Mouse (Mus musculus) erythroblast, adult 5-6 weeks (primary cell): ENCODE measurements around the gene Psat1. TPM values are rescaled to one million over a fixed set of nuclear protein-coding genes. Genes with fewer than 3 reads are reported as not detected.

ENCODE experiments used
- ATAC-seq: replicated peaks from 2 replicates; pipeline ENCODE4 v1.8.0; 2016; ENCODE audit warnings: moderate number of reproducible peaks, mild to moderate bottlenecking, moderate TSS enrichment, inconsistent platforms; ENCODE audit not compliant: poor library complexity, low FRiP score, severe bottlenecking
- total RNA-seq, 2 experiments: library from RNA; stranded (forward) in 1 of 2; stranded (reverse) in 1 of 2; fragments of 150-400 nt in 1 of 2; fragments of 200-764, 138-1000 nt in 1 of 2; gene quantifications; 2 replicates each; pipeline versions ENCODE4 v1.2.3 to v1.2.4; 2015 to 2017; ENCODE audit warnings: low replicate concordance in 2 of 2

The Psat1 gene
- total RNA-seq, 2 experiments from 2014 or later, result 13.7 to 32.5 TPM

DNA sequence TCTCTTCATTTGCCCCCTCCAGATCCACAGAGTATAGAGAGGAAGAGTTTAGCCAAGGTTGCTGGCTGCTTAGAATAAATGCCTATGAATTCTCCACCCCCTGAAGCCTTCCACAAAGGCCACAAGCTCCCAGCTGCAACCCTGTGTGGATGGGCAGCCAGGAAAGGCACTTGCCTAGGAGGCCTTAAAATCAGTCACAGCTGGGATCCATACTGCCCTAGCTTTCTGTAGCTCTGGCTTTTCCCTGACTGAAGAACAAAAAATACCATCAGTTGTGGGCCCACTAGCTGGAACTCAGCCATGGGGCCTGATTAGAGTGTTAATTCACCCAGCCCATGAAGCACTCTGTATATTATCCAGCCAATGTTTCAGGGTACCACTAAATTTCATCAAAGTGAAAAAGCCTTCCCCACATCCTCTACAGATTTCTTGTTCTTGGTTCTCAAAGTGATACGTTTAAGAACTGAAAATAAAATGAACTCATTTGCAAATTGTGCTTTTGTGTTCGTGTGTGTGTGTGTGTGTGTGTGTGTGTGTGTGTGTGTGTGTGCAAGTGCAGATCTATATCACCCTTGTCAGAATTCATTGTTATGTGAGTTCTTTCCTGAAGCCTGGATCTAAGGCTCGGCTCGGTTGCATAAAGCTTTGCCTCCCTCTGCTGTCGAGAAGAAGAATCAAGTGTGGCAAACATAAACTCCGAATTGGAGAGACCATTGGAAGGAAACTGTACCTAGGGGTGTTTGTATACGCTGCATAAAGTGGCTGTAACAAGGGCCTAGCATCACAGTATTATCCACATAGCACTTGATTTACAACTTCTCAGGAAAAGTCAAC lies 78.1 kb downstream of the Psat1 start:
- no peak for ATAC-seq

DNA sequence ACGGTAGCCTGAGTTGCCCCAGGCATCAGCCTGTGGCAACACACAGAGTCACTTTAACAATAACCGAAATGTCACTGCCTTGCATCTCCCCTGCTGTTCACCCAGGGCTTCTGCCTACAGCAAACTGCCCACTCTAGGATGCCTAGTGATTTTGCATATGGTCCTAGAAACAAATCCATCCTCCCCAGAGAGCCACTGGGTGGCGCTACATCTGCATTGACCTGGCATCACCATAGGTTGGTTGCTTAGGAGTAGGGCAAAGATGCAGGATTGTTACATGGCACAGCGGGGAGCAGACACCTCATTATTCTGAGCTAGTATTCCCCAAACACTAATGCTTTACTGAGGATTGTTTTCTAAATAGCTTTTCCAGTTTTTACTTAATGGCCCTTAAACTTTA lies 80.3 kb downstream of the Psat1 start:
- no peak for ATAC-seq

DNA sequence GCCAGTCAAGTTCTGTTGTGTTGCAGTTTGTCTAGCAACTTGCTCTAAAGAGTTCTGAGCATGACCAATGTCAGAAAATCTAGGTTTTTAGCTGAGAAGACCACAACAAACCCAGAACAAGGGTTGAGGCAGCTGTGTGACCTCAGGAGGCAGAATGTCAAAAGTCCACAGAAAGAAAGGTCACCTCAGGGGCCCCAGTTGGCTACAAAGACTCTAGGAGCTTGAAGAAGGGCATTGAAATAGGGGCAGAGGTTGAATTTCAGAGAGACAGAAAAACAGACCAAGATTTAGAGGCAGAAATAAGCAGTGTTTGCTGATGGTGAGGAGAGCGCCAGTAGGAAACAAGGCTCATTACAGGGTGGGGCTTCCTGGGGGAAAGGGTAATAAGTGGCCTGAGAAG lies 81.0 kb downstream of the Psat1 start:
- no peak for ATAC-seq

DNA sequence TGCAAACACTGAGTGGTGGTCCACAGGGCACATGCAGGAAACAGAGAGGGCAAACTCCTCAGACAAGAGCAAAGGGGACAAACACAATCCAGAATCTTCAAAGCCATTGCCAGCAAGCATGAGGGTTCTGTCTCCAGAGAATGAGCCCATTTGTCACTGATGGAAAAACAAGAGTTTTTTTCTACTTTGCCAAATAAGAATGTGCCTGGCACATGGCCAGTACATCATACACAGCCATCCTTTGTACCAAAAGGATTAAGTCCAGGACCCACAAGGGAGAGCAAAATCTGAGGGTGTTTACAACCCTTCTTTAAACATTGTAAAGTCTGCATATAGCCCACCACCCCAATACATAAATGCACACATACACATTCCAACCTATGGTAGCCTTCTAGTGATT lies 81.7 kb downstream of the Psat1 start:
- no peak for ATAC-seq

DNA sequence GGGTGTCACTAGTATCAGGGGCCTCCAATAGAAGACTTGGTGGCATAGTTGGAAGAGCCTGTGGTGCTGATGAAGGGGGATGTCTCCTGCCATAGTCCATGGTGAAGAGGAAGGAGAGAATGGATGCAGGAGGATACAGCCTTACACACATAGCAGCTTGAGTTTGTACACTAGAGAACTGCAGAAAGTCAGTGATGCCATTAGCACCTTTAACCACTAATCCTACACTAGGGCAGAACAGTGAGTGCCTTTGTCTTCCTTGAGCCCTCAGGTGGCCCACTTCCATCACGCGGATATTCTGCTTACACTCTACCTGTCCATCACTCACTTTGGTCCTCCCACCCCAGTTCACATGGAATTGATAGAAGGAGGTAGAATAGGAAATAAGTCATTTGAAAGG lies 83.0 kb downstream of the Psat1 start:
- no peak for ATAC-seq

DNA sequence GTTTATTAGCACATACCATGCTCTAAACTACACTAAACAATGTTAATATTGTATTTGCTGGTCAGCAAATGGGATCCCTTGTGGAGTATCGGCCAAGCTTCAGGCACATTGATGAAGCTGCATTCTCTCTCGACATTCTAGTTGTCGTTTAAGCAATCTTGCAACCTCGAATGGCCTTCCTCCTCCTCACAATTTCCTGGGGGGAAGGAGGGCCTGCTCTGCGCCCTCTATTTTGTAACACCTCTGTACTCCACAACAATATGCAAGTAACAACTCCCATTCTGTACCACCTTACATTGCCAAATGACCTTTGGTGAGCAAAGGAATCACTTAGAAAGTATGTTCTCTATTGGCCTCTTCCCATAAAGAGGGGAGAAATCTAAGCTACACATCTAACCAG lies 91.8 kb downstream of the Psat1 start:
- ATAC-seq, result no peak

Other genes starting within 250 kb of the Psat1 start
- 2.5 and 3.1 TPM in 2 replicates for gene Cep78, start 37.7 kb upstream of the Psat1 start, total RNA-seq (2015; ENCODE audit: low replicate concordance)
- gene Cep78, start 37.7 kb upstream of the Psat1 start, total RNA-seq (2017; ENCODE audit: low replicate concordance), result 2.7 and 6.1 TPM in 2 replicates
- gene Gnaq, start 185.5 kb upstream of the Psat1 start, total RNA-seq (2015; ENCODE audit: low replicate concordance), result 5.2 and 12.9 TPM in 2 replicates
- gene Gnaq, start 185.5 kb upstream of the Psat1 start, total RNA-seq (2017; ENCODE audit: low replicate concordance), result 7.7 and 11.8 TPM in 2 replicates